Mouse (Mus musculus): Measurements from ENCODE around the gene Glrx5.

DNA sequence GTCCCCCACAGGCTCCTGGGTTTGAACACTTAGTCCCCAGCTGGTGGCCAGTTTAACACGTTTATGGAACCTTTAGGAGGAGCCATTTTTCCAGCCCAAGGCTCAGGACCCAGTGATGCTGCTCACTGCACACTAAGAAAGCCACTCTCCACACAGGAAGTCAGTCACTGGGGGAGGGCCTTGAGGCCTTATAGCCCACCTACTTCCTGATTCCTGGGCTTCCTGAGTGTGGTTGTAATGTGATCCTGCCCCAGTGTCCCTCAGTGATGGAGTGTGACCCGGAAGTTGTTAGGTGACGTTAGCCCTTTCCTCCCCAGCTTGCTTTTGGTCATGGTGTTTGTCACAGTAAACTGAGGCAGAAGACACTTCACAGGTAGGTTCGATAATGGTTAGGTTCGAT lies 10.6 kb downstream of the Glrx5 start:
- TF ChIP-seq CTCF (IDR thresholded peaks at IDR 0.05) (no peak), POLR2A (IDR thresholded peaks at IDR 0.05; ENCODE audit: insufficient read depth, low read depth, low read length) (no peak)

Measured in heart, adult 2 months (tissue).